Mouse (Mus musculus) megakaryocyte, embryonic 14.5 days (primary cell): ENCODE measurements at regions not wholly inside any gene's neighbourhood (a gene's known extent, or its start where the extent isn't known, plus 50 kb on each side); places are given as distances from the start of the nearest gene placed in this dataset.

Source experiments
- FLI1 ChIP-seq: IDR thresholded peaks from 2 replicates; pipeline ENCODE4 v1.6.1; 2012; ENCODE audit warnings: low read length, inconsistent platforms, mixed read lengths
- GATA1 ChIP-seq: IDR thresholded peaks from 3 replicates; pipeline ENCODE4 v1.6.1; 2012; ENCODE audit warnings: mixed read lengths, low read length, inconsistent platforms, borderline replicate concordance

DNA sequence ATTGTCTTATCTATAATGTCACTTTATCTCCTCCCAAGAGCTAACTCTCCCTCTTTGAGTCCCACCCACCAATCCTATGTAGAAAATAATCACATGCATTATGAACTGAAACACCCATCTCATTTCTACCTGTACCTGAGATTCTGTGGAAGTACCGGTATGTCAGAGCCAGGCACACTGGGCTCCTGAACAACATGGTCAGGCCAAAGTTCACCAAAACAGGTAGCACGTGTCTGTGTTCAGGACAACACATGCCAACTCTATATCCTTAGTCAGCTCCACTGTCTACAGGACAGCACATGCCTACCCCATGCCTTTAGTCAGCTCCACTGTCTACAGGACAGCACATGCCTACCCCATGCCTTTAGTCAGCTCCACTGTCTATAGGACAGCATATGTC is 116.4 kb downstream of the Irs2 start:
- TF ChIP-seq GATA1 (no peak), FLI1 (no peak)
